Comparison of ENCODE assay signal across 12 mouse cellular contexts in genomic region chr4:84015552-84016169, GRCm38 (mm10).
DNase-seq lines count a peak whose midpoint lies in the region; ATAC-seq lines count a peak whose summit lies in the region.
"Had no signal": no experiment of that assay in that cellular context is flagged by ENCODE, and none has a peak within 500 bp of the region (broad histone marks: within the 10 kb centered on the region; RNA-seq: fewer than 3 reads in every experiment).

No protein-coding gene starts in this region.

- intact Hi-C loops in left cerebral cortex, postnatal 25 days (cut with DNase I), result no loop called here

- 33% methylated on average over 8 of the region's 8 CpGs for WGBS in heart, embryonic 14.5 days

- peak; percentile 39; the same call in 1 of the 2 replicates for ATAC-seq in heart, embryonic 14.5 days (ENCODE audit: insufficient number of reproducible peaks, insufficient read depth, low FRiP score, low read depth)

- peak overlapping the region; percentile 51; the same call in 1 of the 2 replicates for H3K9ac ChIP-seq in heart, embryonic 14.5 days (ENCODE audit: low read length)
- H3K9ac ChIP-seq: liver, embryonic 15.5 days had no signal

- H3K27me3 ChIP-seq in heart, embryonic 14.5 days (ENCODE audit: control insufficient read depth, insufficient read depth, low read length), result no peaks in the 10 kb centered on the region
- H3K27me3 ChIP-seq: CH12.LX; liver, embryonic 15.5 days had no signal

- H3K4me3 ChIP-seq in heart, embryonic 14.5 days (ENCODE audit: control insufficient read depth in 1 of 2, insufficient read depth in 1 of 2, low read depth in 1 of 2, low read length in 2 of 2), result no peak overlapping the region
- H3K4me3 ChIP-seq: liver, embryonic 15.5 days had no signal

- H3K27ac ChIP-seq in heart, embryonic 14.5 days (replicated peaks in 1 of 2; ENCODE audit: control insufficient read depth in 1 of 2, insufficient read depth in 1 of 2, low read depth in 2 of 2, low read length in 2 of 2), result peak overlapping the region; percentile 57 to 84
- H3K27ac ChIP-seq: liver, embryonic 15.5 days had no signal

- DNase-seq in left cerebral cortex, postnatal 25 days (ENCODE audit: low spot score in 2 of 2), result peak; percentile 1 to 2
- no peak for DNase-seq in left cerebral cortex, adult 8-10 months (ENCODE audit: low spot score in 2 of 2)
- DNase-seq in gastrocnemius, postnatal 25 days, result peak; percentile 62
- peak; percentile 70 for DNase-seq in skeletal muscle tissue, adult 2 months (ENCODE audit: low read depth, low spot score)
- no peak for DNase-seq in embryo, embryonic 10.5 days (ENCODE audit: low spot score)
- DNase-seq in urinary bladder, adult 18-20 months (ENCODE audit: low spot score in 2 of 2), result no peak
- DNase-seq: cerebellum, adult 9-11 months; layer of hippocampus, postnatal 36 days; spleen, adult 18-20 months had no signal

- H3K36me3 ChIP-seq in heart, embryonic 14.5 days (ENCODE audit: control insufficient read depth, insufficient read depth, low read length), result no peaks in the 10 kb centered on the region
- H3K36me3 ChIP-seq: liver, embryonic 15.5 days had no signal

- no peaks in the 10 kb centered on the region for H3K9me3 ChIP-seq in heart, embryonic 14.5 days (ENCODE audit: control insufficient read depth, low read length)
- H3K9me3 ChIP-seq: liver, embryonic 15.5 days had no signal

- peaks cover 20% of the 10 kb centered on the region in 2 experiments for H3K4me1 ChIP-seq in heart, embryonic 14.5 days (ENCODE audit: control insufficient read depth in 2 of 2, insufficient read depth in 2 of 2, low read length in 2 of 2)
- H3K4me1 ChIP-seq: liver, embryonic 15.5 days had no signal

- H3K4me2 ChIP-seq in heart, embryonic 14.5 days (ENCODE audit: low read length), result peak overlapping the region; percentile 44
- H3K4me2 ChIP-seq: liver, embryonic 15.5 days had no signal

Comparison
In these comparisons a context has a peak if more than half of its experiments do, and no peak if none do; other contexts are left out.
1. DNase-seq: peak in left cerebral cortex, postnatal 25 days (2 of 2), gastrocnemius, postnatal 25 days (single experiment) and skeletal muscle tissue, adult 2 months (single experiment); none in left cerebral cortex, adult 8-10 months (0 of 2), embryo, embryonic 10.5 days (single experiment) and urinary bladder, adult 18-20 months (0 of 2).